Mouse (Mus musculus): Measurements from ENCODE around the gene Cel. TPM values are rescaled to one million over a fixed set of nuclear protein-coding genes. Genes with fewer than 3 reads are reported as not detected.

The Cel gene
- total and polyA plus RNA-seq, 2 experiments: 0.11 to 70.5 TPM

- no peak for DNase-seq (ENCODE audit: extremely low read depth, low read depth, low spot score)
- no peak overlapping the region for H3K4me3 ChIP-seq (ENCODE audit: insufficient read depth, low read depth, low read length)
- H3K4me1 ChIP-seq (ENCODE audit: control insufficient read depth, insufficient read depth, low read length): no peaks in the 10 kb centered on the region
- no peaks in the 10 kb centered on the region for H3K79me2 ChIP-seq (ENCODE audit: control insufficient read depth, insufficient read depth, low read length)
- WGBS: 67% methylated on average over 10 of the region's 10 CpGs
- H3K9ac ChIP-seq (ENCODE audit: low read depth, low read length): no peak overlapping the region
- H3K36me3 ChIP-seq (ENCODE audit: control insufficient read depth, insufficient read depth, low read length): no peaks in the 10 kb centered on the region
- no peak for TF ChIP-seq CTCF (IDR thresholded peaks at IDR 0.05; ENCODE audit: low read depth, low read length)
- TF ChIP-seq POLR2A (IDR thresholded peaks at IDR 0.05; ENCODE audit: extremely low read depth, insufficient read depth, low read length): no peak
- no peak overlapping the region for H3K27ac ChIP-seq (replicated peaks; ENCODE audit: insufficient read depth, low read depth, low read length)
- no peaks in the 10 kb centered on the region for H3K27me3 ChIP-seq (ENCODE audit: control insufficient read depth, insufficient read depth, low read length)
Observed at GRCm38 (mm10) chr2:28607341-28608165, 44.4 kb upstream of the Cel start.

- no peaks in the 10 kb centered on the region for H3K79me2 ChIP-seq (ENCODE audit: control insufficient read depth, insufficient read depth, low read length)
- WGBS: 71% methylated on average over 8 of the region's 8 CpGs
- no peak overlapping the region for H3K4me3 ChIP-seq (ENCODE audit: insufficient read depth, low read depth, low read length)
- H3K9ac ChIP-seq (ENCODE audit: low read depth, low read length): no peak overlapping the region
- no peak overlapping the region for H3K27ac ChIP-seq (replicated peaks; ENCODE audit: insufficient read depth, low read depth, low read length)
- H3K27me3 ChIP-seq (ENCODE audit: control insufficient read depth, insufficient read depth, low read length): no peaks in the 10 kb centered on the region
- H3K36me3 ChIP-seq (ENCODE audit: control insufficient read depth, insufficient read depth, low read length): no peaks in the 10 kb centered on the region
- no peaks in the 10 kb centered on the region for H3K4me1 ChIP-seq (ENCODE audit: control insufficient read depth, insufficient read depth, low read length)
- no peak for DNase-seq (ENCODE audit: extremely low read depth, low read depth, low spot score)
- TF ChIP-seq POLR2A (IDR thresholded peaks at IDR 0.05; ENCODE audit: extremely low read depth, insufficient read depth, low read length) (no peak), CTCF (IDR thresholded peaks at IDR 0.05; ENCODE audit: low read depth, low read length) (no peak)
Observed at GRCm38 (mm10) chr2:28606601-28607340, 43.6 kb upstream of the Cel start.

GRCm38 (mm10) chr2:28605789-28606541, 42.8 kb upstream of the Cel start:
- Histone ChIP-seq H3K4me3 (ENCODE audit: insufficient read depth, low read depth, low read length) (no peak overlapping the region), H3K9ac (ENCODE audit: low read depth, low read length) (no peak overlapping the region), H3K36me3 (ENCODE audit: control insufficient read depth, insufficient read depth, low read length) (no peaks in the 10 kb centered on the region), H3K79me2 (ENCODE audit: control insufficient read depth, insufficient read depth, low read length) (no peaks in the 10 kb centered on the region), H3K27me3 (ENCODE audit: control insufficient read depth, insufficient read depth, low read length) (no peaks in the 10 kb centered on the region), H3K4me1 (ENCODE audit: control insufficient read depth, insufficient read depth, low read length) (no peaks in the 10 kb centered on the region), H3K27ac (replicated peaks; ENCODE audit: insufficient read depth, low read depth, low read length) (no peak overlapping the region)
- WGBS: 76% methylated on average over 14 of the region's 14 CpGs
- no peak for DNase-seq (ENCODE audit: extremely low read depth, low read depth, low spot score)
- TF ChIP-seq CTCF (IDR thresholded peaks at IDR 0.05; ENCODE audit: low read depth, low read length): no peak

GRCm38 (mm10) chr2:28603542-28603941, 40.3 kb upstream of the Cel start:
- 89% methylated on average over 5 of the region's 5 CpGs for WGBS
- Histone ChIP-seq H3K36me3 (ENCODE audit: control insufficient read depth, insufficient read depth, low read length) (no peaks in the 10 kb centered on the region), H3K79me2 (ENCODE audit: control insufficient read depth, insufficient read depth, low read length) (no peaks in the 10 kb centered on the region), H3K4me3 (ENCODE audit: insufficient read depth, low read depth, low read length) (no peak overlapping the region), H3K27me3 (ENCODE audit: control insufficient read depth, insufficient read depth, low read length) (no peaks in the 10 kb centered on the region), H3K4me1 (ENCODE audit: control insufficient read depth, insufficient read depth, low read length) (no peaks in the 10 kb centered on the region), H3K9ac (ENCODE audit: low read depth, low read length) (no peak overlapping the region), H3K27ac (replicated peaks; ENCODE audit: insufficient read depth, low read depth, low read length) (no peak overlapping the region)
- no peak for TF ChIP-seq POLR2A (IDR thresholded peaks at IDR 0.05; ENCODE audit: extremely low read depth, insufficient read depth, low read length)
- no peak for TF ChIP-seq CTCF (IDR thresholded peaks at IDR 0.05; ENCODE audit: low read depth, low read length)
- DNase-seq (ENCODE audit: extremely low read depth, low read depth, low spot score): no peak

GRCm38 (mm10) chr2:28601720-28602590, 38.8 kb upstream of the Cel start:
- no peaks in the 10 kb centered on the region for H3K36me3 ChIP-seq (ENCODE audit: control insufficient read depth, insufficient read depth, low read length)
- WGBS: 65% methylated on average over 12 of the region's 12 CpGs
- TF ChIP-seq CTCF (IDR thresholded peaks at IDR 0.05; ENCODE audit: low read depth, low read length): no peak
- no peak for TF ChIP-seq POLR2A (IDR thresholded peaks at IDR 0.05; ENCODE audit: extremely low read depth, insufficient read depth, low read length)
- H3K79me2 ChIP-seq (ENCODE audit: control insufficient read depth, insufficient read depth, low read length): no peaks in the 10 kb centered on the region
- no peak overlapping the region for H3K4me3 ChIP-seq (ENCODE audit: insufficient read depth, low read depth, low read length)
- no peaks in the 10 kb centered on the region for H3K27me3 ChIP-seq (ENCODE audit: control insufficient read depth, insufficient read depth, low read length)
- H3K9ac ChIP-seq (ENCODE audit: low read depth, low read length): no peak overlapping the region
- H3K4me1 ChIP-seq (ENCODE audit: control insufficient read depth, insufficient read depth, low read length): no peaks in the 10 kb centered on the region
- DNase-seq (ENCODE audit: extremely low read depth, low read depth, low spot score): no peak
- no peak overlapping the region for H3K27ac ChIP-seq (replicated peaks; ENCODE audit: insufficient read depth, low read depth, low read length)

Data from liver, adult 2 months (tissue).